Mouse (Mus musculus) heart, embryonic 12.5 days (tissue): ENCODE results near the gene Anapc5. TPM values are rescaled to one million over a fixed set of nuclear protein-coding genes. Genes with fewer than 3 reads are reported as not detected.

Experiments
- ATAC-seq: fragments of 200-750 bp; cut with Nextera tagmentation; 2 replicates; pipeline ENCODE4 v1.8.0; 2017; ENCODE audit warnings: moderate TSS enrichment, moderate library complexity; ENCODE audit not compliant: insufficient number of reproducible peaks, low FRiP score
- H3K27ac ChIP-seq: fragments of 300-500 bp; sonication (generic); 2 replicates; pipeline ENCODE4 v1.5.1; 2016; ENCODE audit warnings: mild to moderate bottlenecking, moderate library complexity; ENCODE audit not compliant: poor library complexity, severe bottlenecking
- H3K27me3 ChIP-seq: fragments of 300-500 bp; sonication (generic); replicated peaks from 2 replicates; pipeline ENCODE4 v1.6.1; 2016; ENCODE audit warnings: mild to moderate bottlenecking, moderate library complexity
- H3K36me3 ChIP-seq: fragments of 300-500 bp; sonication (generic); 2 replicates; pipeline ENCODE4 v1.6.1; 2016; ENCODE audit warnings: mild to moderate bottlenecking, moderate library complexity
- H3K4me1 ChIP-seq: fragments of 300-500 bp; sonication (generic); replicated peaks from 2 replicates; pipeline ENCODE4 v1.6.1; 2016; ENCODE audit warnings: mild to moderate bottlenecking
- H3K4me2 ChIP-seq: fragments of 300-500 bp; sonication (generic); 2 replicates; pipeline ENCODE4 v1.6.1; 2016; ENCODE audit warnings: mild to moderate bottlenecking, moderate library complexity
- H3K4me3 ChIP-seq: fragments of 300-500 bp; sonication (generic); 2 replicates; pipeline ENCODE4 v1.5.1; 2016; ENCODE audit warnings: mild to moderate bottlenecking
- H3K9ac ChIP-seq: fragments of 300-500 bp; sonication (generic); 2 replicates; pipeline ENCODE4 v1.6.1; 2016; ENCODE audit warnings: mild to moderate bottlenecking, moderate library complexity
- H3K9me3 ChIP-seq: fragments of 300-500 bp; sonication (generic); replicated peaks from 2 replicates; pipeline ENCODE4 v1.6.1; 2016; ENCODE audit warnings: mild to moderate bottlenecking, moderate library complexity
- WGBS: fragments of 180-500 bp; shearing (Covaris S2); methylation state at CpG from one replicate; pipeline ENCODE4 v1.1.7; 2016; 5-methylcytosine and 5-hydroxymethylcytosine counted together
- polyA plus RNA-seq: library from polyadenylated mRNA; unstranded; fragments of >200 nt; fragmentation: Nextera tagmentation; extraction: Ambion mirVana; gene quantifications from 2 replicates; pipeline ENCODE4 v1.2.1, GENCODE M21; 2016

Anapc5 gene
- polyA plus RNA-seq, 1 experiment from 2014 or later: 342 TPM

DNA sequence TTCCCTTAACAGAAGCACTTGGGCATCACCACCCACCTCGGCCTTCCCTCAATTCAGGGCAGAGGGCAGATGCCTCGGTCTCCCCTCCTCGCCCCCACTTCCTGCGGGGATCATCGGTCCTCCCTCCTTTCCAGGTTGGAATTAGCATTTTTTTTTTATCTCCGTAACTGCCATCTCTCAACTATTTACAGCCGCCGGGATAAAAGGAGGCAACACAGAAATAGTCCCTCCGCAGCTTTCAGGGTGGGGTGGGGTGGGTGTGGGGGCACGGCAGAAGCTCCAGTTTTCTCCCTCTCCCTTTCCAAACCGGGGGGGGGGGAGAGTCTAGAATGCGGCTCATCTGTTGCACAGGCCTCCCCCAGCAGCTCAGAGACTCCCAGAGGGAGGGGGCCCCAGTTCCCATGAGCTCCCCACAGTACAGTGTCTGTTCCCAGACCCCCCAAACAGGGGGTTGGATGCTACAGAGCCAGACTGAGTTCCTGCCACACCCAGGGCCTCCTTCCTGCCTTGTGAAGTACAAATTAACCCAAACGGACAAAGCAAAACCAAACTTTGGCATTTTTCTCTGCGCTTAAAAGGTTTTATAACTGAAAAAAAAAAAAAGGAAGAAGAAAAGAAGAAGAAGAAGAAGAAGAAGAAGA lies 45.4 kb downstream of the Anapc5 start:
- no peaks in the 10 kb centered on the region for H3K27me3 ChIP-seq
- peak overlapping the region; percentile 30; the same call in 1 of the 2 replicates for H3K4me2 ChIP-seq
- 63% methylated on average over 14 of the region's 14 CpGs for WGBS
- H3K9me3 ChIP-seq: no peaks in the 10 kb centered on the region
- no peak overlapping the region for H3K9ac ChIP-seq
- ATAC-seq: no peak
- H3K27ac ChIP-seq: no peak overlapping the region
- H3K36me3 ChIP-seq: 0 out of 2 replicates have a peak, but pooled peaks cover 3% of the 10 kb centered on the region
- peaks cover 22% of the 10 kb centered on the region for H3K4me1 ChIP-seq
- H3K4me3 ChIP-seq: no peak overlapping the region

DNA sequence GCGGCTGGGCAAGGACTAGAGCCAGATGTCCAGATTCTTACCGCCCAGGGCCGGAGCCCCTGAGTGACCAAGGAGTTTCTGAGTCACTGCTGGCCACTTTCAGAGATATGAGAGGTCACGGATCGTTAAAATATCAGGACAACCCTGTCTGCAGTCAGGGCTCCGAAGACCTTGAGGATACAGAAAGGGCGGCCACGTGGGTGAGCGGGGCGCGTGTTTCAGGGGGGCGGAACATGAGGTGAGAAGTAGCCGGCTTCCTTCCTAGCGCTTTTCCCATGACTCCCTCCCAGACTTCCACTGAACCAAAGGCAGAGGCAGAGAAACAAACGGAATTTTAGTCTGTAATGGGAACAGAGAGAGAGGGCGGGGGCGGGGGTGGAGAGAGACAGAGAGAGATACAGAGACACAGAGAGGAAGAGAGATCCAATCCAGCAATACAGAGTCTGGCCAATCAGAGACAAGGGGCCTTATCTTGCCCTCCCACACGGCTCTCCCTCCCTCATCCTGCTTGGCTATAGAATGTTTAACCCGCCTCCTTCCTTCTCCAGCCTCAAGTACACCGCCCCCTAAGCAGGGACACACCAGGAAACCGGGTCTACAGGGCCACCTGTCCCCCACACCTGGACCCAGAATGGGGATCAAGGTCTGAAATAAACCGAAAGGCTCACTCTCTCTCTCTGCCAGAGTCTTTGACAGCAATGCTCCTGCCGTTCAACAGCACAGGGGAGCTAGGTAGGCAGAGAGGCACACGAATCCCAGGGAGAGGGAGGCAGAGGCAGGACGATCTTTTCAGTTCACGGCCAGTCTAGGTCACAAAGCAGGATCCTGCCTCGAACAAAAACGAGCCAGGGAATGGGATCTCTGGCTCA lies 46.2 kb downstream of the Anapc5 start:
- H3K9ac ChIP-seq: no peak overlapping the region
- H3K9me3 ChIP-seq: no peaks in the 10 kb centered on the region
- WGBS: 54% methylated on average over 28 of the region's 28 CpGs
- 0 out of 2 replicates have a peak, but pooled peaks cover 3% of the 10 kb centered on the region for H3K36me3 ChIP-seq
- H3K4me1 ChIP-seq: peaks cover 27% of the 10 kb centered on the region
- peak overlapping the region; percentile 30; the same call in 1 of the 2 replicates for H3K4me2 ChIP-seq
- ATAC-seq: peak; percentile 73
- no peaks in the 10 kb centered on the region for H3K27me3 ChIP-seq
- no peak overlapping the region; the same call in 1 of the 2 replicates for H3K4me3 ChIP-seq
- H3K27ac ChIP-seq: no peak overlapping the region

DNA sequence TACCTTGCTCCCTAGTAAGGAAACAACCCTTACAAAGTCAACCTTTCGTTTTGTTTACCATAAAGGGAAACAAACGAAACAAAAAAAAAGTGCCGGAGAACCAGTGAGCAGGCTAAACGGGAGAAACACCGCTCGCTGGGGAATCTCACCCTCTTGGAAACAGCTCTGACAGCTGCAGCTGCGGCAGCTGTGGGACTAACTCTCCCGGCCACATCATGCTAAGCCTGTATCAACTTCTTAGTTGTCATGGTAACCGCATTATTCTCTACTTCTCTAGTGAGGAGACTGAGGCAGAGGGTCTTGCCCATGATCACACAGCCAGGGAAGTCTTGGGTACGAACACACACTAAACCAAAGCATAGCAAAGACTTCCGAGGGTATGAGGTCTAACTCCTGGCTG lies 47.4 kb downstream of the Anapc5 start:
- Histone ChIP-seq H3K4me2 (no peak overlapping the region), H3K36me3 (0 out of 2 replicates have a peak, but pooled peaks cover 3% of the 10 kb centered on the region), H3K27me3 (no peaks in the 10 kb centered on the region), H3K4me1 (peaks cover 27% of the 10 kb centered on the region), H3K4me3 (no peak overlapping the region), H3K27ac (no peak overlapping the region), H3K9me3 (no peaks in the 10 kb centered on the region), H3K9ac (no peak overlapping the region)
- ATAC-seq: no peak
- WGBS: 87% methylated on average over 11 of the region's 11 CpGs

DNA sequence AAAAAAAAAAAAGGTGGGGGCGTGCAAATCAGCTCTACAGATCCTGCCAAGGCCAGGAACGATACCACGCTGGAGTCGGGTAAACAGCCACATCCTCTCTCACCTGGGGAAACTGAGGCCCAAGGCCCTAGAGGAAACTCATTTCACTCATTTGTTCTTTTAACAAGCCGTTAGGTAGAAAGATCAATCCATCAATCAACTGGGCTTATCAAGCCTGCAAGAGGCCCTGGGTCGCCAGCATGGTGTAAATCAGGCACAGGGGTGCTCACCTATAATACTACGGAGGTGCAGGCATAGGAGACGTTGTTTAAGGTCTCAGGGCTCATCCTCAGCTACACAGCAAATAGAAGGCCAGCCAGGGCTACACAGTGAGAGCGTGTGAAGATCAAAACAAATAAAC lies 49.7 kb downstream of the Anapc5 start:
- Histone ChIP-seq H3K36me3 (0 out of 2 replicates have a peak, but pooled peaks cover 6% of the 10 kb centered on the region), H3K9me3 (no peaks in the 10 kb centered on the region), H3K4me3 (no peak overlapping the region), H3K4me2 (no peak overlapping the region), H3K27ac (no peak overlapping the region), H3K27me3 (no peaks in the 10 kb centered on the region), H3K4me1 (peaks cover 19% of the 10 kb centered on the region; the same call in 1 of the 2 replicates), H3K9ac (no peak overlapping the region)
- ATAC-seq: no peak
- 81% methylated on average over 9 of the region's 9 CpGs for WGBS

DNA sequence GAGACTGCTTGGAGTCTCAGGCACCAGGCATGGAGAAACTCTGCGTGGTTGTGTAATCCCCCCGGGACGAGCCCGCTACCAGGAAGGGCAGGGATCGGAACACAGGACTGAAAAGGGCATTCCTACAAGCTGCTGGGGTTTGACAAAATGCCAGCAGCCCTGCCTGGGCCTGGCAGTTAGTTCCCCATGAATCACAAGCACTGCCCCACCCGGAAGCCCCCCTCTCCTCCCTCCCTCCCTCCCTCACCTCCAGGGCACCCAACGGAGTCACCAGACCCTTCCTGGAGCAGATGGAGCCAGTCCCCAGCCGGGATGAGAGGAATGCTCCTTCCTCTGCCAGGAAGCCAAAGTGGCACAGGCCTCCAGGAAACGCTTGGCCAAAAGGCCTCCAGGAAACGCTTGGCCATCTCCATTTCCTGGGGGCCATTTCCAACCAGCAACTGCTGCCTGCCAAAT lies 50.3 kb downstream of the Anapc5 start:
- Histone ChIP-seq H3K9ac (no peak overlapping the region), H3K4me2 (peak overlapping the region; percentile 1; the same call in 1 of the 2 replicates), H3K4me1 (peaks cover 19% of the 10 kb centered on the region; the same call in 1 of the 2 replicates), H3K27me3 (no peaks in the 10 kb centered on the region), H3K9me3 (no peaks in the 10 kb centered on the region), H3K4me3 (no peak overlapping the region), H3K27ac (peak overlapping the region; percentile 77), H3K36me3 (0 out of 2 replicates have a peak, but pooled peaks cover 6% of the 10 kb centered on the region)
- ATAC-seq: 0 out of 2 replicates have a peak, but pooled peaks have one; percentile 44
- WGBS: 50% methylated on average over 10 of the region's 10 CpGs

DNA sequence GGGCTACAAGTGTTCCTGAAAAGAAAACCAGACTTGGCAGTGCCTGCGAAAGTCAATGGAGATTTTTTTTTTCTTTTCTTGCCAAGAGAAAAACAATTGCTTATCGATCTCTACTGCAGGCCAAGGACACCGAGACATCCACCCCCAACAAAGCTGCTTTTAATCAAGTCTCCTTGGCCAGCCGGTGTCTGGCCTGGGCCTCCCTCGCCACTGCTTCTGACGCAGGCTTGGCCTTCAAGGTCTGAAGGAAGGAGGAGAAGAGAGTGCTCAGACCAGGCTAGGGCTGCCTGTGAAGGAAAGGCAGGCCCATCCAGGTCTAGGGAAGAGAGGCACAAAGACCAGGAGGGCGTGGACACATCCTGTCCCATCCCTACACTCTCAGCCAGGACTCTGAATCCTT lies 50.8 kb downstream of the Anapc5 start:
- H3K36me3 ChIP-seq: 0 out of 2 replicates have a peak, but pooled peaks cover 6% of the 10 kb centered on the region
- H3K9ac ChIP-seq: peak overlapping the region; percentile 46; the same call in 1 of the 2 replicates
- H3K4me3 ChIP-seq: no peak overlapping the region
- peak overlapping the region; percentile 77 for H3K27ac ChIP-seq
- 58% methylated on average over 7 of the region's 7 CpGs for WGBS
- H3K4me1 ChIP-seq: peaks cover 16% of the 10 kb centered on the region; the same call in 1 of the 2 replicates
- H3K27me3 ChIP-seq: no peaks in the 10 kb centered on the region
- peak overlapping the region; percentile 1; the same call in 1 of the 2 replicates for H3K4me2 ChIP-seq
- H3K9me3 ChIP-seq: no peaks in the 10 kb centered on the region
- ATAC-seq: 0 out of 2 replicates have a peak, but pooled peaks have one; percentile 12

DNA sequence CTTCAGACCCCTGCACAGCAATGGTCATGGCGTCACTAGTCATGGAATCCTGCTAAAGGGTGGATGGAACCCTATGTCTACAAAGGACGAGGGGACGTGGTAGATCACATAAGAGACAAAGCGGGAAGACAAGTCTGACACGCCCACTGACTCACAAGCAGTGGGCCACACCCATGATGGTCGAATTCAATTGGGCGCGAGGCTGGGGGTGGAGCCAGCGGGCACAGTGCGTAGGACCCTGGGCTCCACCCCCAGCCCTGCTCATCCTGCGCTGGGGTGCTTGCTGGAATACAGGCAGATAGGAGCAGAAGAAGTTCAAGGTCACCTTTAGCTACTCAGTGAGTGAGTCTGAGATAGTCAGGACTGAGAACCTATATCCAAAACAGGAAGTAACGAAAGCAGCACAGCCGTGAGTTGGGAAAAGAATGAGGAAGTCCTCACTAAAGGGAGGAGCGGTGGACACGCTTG lies 52.0 kb downstream of the Anapc5 start:
- ATAC-seq: no peak
- H3K4me1 ChIP-seq: peaks cover 9% of the 10 kb centered on the region
- WGBS: 76% methylated on average over 15 of the region's 15 CpGs
- H3K4me2 ChIP-seq: no peak overlapping the region
- H3K9ac ChIP-seq: no peak overlapping the region
- no peaks in the 10 kb centered on the region for H3K9me3 ChIP-seq
- H3K36me3 ChIP-seq: 0 out of 2 replicates have a peak, but pooled peaks cover 6% of the 10 kb centered on the region
- no peaks in the 10 kb centered on the region for H3K27me3 ChIP-seq
- H3K4me3 ChIP-seq: no peak overlapping the region
- no peak overlapping the region for H3K27ac ChIP-seq

DNA sequence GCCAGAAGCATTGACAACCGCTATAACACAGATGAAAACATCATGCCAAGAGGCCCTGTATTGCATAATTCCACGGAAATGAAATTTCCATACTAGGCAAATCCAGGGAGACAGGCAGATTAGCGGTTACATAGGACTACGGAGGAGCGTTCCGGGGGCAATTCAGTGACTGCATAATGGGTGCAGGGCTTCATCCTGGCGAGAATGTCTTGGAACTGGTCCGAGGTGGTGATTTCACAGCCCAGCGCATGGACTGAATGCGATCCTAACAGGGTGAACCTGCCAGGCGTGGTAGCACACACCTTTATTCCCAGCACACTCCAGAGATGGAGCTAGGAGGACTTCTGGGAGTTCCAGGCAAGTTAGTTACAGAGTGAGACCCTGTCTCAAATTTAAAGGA lies 53.9 kb downstream of the Anapc5 start:
- Histone ChIP-seq H3K27me3 (no peaks in the 10 kb centered on the region), H3K4me1 (peaks cover 26% of the 10 kb centered on the region), H3K9me3 (no peaks in the 10 kb centered on the region), H3K36me3 (0 out of 2 replicates have a peak, but pooled peaks cover 3% of the 10 kb centered on the region), H3K9ac (no peak overlapping the region), H3K27ac (no peak overlapping the region), H3K4me3 (no peak overlapping the region), H3K4me2 (no peak overlapping the region)
- 87% methylated on average over 11 of the region's 11 CpGs for WGBS
- no peak for ATAC-seq

DNA sequence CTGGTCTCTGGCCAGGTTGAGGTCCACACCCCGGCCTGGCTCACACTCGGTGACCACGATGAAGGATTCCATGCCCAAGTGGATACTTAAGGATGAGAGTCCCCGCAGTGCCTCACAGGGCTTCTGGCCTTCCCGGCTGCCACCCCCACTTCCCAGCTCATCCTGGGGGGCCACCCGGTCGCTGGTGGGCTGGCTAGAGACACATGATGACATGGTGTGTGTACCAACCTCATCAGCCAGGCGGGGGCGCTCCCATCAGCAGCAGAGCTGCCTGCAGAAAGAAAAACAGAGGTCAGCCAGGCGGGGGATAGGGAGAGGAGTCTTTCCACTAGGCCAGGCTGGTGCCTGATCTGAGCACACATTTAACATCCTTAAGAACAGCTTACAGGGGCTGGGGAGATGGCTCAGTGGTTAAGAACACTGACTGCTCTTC lies 57.1 kb downstream of the Anapc5 start:
- peak overlapping the region; percentile 28 for H3K4me2 ChIP-seq
- ATAC-seq: no peak
- H3K9me3 ChIP-seq: no peaks in the 10 kb centered on the region
- 42% methylated on average over 10 of the region's 10 CpGs for WGBS
- peak overlapping the region; percentile 9; the same call in 1 of the 2 replicates for H3K9ac ChIP-seq
- H3K27me3 ChIP-seq: no peaks in the 10 kb centered on the region
- peaks cover 31% of the 10 kb centered on the region for H3K4me1 ChIP-seq
- H3K36me3 ChIP-seq: peaks cover 8% of the 10 kb centered on the region; the same call in 1 of the 2 replicates
- no peak overlapping the region for H3K4me3 ChIP-seq
- H3K27ac ChIP-seq: peak overlapping the region; percentile 46

DNA sequence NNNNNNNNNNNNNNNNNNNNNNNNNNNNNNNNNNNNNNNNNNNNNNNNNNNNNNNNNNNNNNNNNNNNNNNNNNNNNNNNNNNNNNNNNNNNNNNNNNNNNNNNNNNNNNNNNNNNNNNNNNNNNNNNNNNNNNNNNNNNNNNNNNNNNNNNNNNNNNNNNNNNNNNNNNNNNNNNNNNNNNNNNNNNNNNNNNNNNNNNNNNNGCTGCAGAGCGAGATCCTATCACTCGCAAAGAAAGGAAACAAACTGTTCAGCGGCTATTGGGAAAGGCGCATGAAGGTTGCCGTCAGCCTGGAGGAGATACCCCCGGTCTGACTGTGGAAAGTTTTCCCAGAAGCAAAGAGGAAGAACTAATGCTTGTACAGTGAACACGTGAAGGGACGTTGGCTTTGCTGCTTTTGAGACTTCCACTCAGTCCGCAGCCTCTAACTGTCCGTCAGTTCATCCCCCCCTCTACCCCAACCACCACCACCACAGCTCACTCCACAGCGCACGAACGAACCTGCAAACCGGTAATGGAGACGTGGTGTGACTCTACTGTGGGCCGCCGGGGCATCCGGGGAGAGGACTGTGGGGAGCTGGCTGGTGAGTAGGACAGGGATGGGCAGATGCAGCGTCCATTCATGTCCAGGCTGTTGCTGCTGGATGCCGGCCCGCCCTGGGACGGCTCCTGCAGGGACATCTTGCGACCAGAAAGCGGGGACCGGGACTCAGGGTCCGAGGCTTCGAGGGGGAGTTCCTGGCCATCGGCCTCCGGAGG lies 57.7 kb downstream of the Anapc5 start:
- Histone ChIP-seq H3K4me2 (peak overlapping the region; percentile 28), H3K27ac (peak overlapping the region; percentile 46), H3K9me3 (no peaks in the 10 kb centered on the region), H3K4me1 (peaks cover 31% of the 10 kb centered on the region), H3K36me3 (peaks cover 13% of the 10 kb centered on the region; the same call in 1 of the 2 replicates), H3K9ac (0 out of 2 replicates have a peak overlapping the region, but pooled peaks have one; percentile 14), H3K4me3 (no peak overlapping the region), H3K27me3 (no peaks in the 10 kb centered on the region)
- ATAC-seq: peak; percentile 41; the same call in 1 of the 2 replicates
- 60% methylated on average over 29 of the region's 29 CpGs for WGBS
